Mouse (Mus musculus) left cerebral cortex, postnatal 14 days (tissue): ENCODE data around the gene Sspo. TPM values are rescaled to one million over a fixed set of nuclear protein-coding genes. Genes with fewer than 3 reads are reported as not detected.
"Not testable (repeated sequence)": the region's sequence is repeated elsewhere in the genome, so short reads cannot be mapped to it uniquely, and the experiment has no call there.

Experiments
- DNase-seq, 2 experiments: peaks; one replicate each; pipeline ENCODE4 v3.0.0; 2021 to 2022; ENCODE audit warnings: low spot score in 2 of 2, mixed read lengths in 1 of 2
- intact Hi-C: fragments of 180-260 bp; cut with DNase I; formaldehyde crosslinking; loops from one replicate; pipeline ENCODE4 v1.15.1; 2025
- total RNA-seq, 2 experiments: library from RNA; stranded (reverse); gene quantifications; 2 replicates each; pipeline ENCODE4 v1.2.3; 2021

The Sspo gene
- total RNA-seq, 2 experiments from 2014 or later, result 0.59 to 0.64 TPM

- intact Hi-C loops, result no loop called here
- no peak for DNase-seq
Observed at GRCm38 (mm10) chr6:48467490-48467889, 19.5 kb downstream of the Sspo start.

DNA sequence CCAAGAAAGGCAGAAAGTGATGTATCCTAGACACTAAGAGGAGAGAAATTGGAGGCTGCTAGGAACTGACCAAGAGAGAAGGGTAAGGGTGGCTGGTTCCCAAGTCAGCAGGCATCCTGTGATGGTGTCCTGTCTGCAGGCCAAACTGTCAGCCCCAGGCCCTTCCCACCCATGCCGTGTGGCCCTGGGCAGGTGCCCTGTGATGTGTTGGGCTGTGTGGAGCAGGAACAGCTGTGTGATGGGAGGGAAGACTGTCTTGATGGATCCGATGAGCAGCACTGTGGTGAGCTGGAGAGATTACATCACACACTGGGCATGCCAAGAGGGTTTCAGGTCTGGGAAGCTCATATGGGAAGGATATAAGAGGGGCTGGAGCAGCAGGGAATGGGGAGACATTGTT lies 22.7 kb downstream of the Sspo start:
- intact Hi-C loops, result no loop called here
- DNase-seq, result no peak

DNA sequence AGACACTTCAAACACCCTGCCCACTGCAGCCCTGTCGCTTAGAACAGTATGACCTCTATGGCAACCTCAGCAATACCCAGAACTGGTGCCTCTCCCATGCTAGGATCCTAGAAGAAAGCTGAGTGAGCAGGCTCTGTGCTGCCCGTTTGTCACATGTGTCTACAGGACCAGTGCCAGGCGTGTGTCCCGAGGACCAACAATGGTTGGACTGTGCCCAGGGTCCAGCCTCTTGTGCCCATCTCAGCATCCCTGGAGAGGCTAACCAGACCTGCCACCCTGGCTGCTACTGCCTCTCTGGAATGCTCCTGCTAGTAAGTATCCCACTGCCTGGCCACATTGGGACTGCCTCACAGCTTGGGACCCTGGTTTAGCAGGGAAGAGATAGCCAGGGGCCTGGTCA lies 30.4 kb downstream of the Sspo start:
- DNase-seq, result no peak
- intact Hi-C loops, result no loop called here

DNA sequence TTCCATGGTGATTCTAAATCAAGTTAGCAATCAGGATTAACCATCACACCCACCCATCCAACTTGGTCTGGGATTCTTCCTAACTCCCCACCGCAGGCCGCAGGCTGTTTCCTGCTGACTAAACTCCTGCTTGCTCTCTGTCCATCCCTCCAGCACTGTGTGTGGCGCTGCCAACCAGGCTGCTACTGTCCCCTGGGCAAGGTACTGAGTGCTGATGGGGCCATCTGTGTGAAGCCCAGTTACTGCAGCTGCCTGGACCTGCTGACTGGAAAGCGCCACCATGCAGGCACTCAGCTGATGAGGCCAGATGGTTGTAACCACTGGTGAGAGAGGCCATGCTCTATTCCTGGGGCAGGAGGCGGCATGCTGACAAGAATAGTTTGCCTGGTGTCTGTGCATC lies 34.5 kb downstream of the Sspo start:
- DNase-seq, result no peak
- intact Hi-C loops, result no loop called here

GRCm38 (mm10) chr6:48487747-48488725 lies 40.0 kb downstream of the Sspo start:
- intact Hi-C loops, result no loop called here
- no peak for DNase-seq

GRCm38 (mm10) chr6:48489741-48490140 lies 41.7 kb downstream of the Sspo start:
- DNase-seq, result no peak
- intact Hi-C loops, result no loop called here

- intact Hi-C loops, result no loop called here
- no peak for DNase-seq
Observed at GRCm38 (mm10) chr6:48491361-48491760, 43.3 kb downstream of the Sspo start.

- no peak for DNase-seq
- intact Hi-C loops, result no loop called here
Observed at GRCm38 (mm10) chr6:48493136-48493730, 45.2 kb downstream of the Sspo start.

- intact Hi-C loops, result no loop called here
- no peak for DNase-seq
Observed at GRCm38 (mm10) chr6:48497521-48497920, 49.5 kb downstream of the Sspo start.

GRCm38 (mm10) chr6:48503847-48504240 lies 55.8 kb downstream of the Sspo start:
- intact Hi-C loops, result loop anchor here (5.0 kb wide), 1 partner anchor 107 kb away; the partner anchor contains the start of gene Krba1

GRCm38 (mm10) chr6:48504241-48504854 lies 56.3 kb downstream of the Sspo start:
- intact Hi-C loops, result loop anchor here (5.0 kb wide), 1 partner anchor 107 kb away; the partner anchor contains the start of gene Krba1
- peak; percentile 78 to 85 for DNase-seq

More at GRCm38 (mm10) chr6:48503847-48504240, 55.8 kb downstream of the Sspo start:
- no peak for DNase-seq

- intact Hi-C loops, result no loop called here
- DNase-seq, result no peak
Observed at GRCm38 (mm10) chr6:48508087-48508486, 60.1 kb downstream of the Sspo start.

DNA sequence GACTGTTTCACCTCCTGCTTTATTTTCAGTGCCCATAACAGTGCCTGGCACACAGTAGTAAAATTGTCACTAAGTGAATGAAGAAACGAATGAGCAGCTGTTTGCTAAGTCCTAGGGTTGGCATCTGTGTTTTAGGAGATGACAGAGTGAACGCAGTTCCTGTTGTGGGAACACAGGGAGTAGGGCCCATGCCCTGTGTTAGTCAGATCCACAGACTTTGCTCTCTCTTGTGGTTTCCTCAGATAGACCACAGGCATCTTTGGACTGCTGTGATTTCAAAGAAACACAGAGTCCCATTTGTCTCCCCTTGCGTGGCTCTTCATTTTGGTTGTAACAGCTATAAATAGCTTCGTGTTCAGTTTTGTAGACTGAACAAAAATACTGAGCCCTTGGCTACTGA lies 62.4 kb downstream of the Sspo start:
- DNase-seq, result no peak
- intact Hi-C loops, result no loop called here

DNA sequence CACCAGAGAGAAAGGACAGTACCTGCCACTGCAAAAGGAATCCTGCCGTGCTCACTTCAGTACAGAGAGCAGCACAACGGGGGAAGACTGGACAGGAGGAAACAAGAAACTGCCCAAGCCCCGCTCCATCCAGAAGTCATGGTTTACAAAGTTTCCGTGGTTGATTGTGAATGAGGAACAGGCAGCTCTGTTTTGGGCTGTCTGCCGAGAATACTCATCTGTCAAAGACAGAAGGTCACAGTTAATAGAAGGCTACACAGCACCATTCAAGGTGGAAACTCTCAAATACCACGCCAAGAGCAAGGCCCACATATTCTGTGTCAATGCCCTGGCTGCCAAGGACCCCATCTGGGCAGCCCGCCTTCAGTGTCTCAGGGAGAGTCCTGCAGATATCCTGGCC lies 63.8 kb downstream of the Sspo start:
- no peak for DNase-seq
- intact Hi-C loops, result no loop called here

- intact Hi-C loops, result not testable (repeated sequence)
Observed at GRCm38 (mm10) chr6:48524882-48525281, 76.9 kb downstream of the Sspo start.

DNA sequence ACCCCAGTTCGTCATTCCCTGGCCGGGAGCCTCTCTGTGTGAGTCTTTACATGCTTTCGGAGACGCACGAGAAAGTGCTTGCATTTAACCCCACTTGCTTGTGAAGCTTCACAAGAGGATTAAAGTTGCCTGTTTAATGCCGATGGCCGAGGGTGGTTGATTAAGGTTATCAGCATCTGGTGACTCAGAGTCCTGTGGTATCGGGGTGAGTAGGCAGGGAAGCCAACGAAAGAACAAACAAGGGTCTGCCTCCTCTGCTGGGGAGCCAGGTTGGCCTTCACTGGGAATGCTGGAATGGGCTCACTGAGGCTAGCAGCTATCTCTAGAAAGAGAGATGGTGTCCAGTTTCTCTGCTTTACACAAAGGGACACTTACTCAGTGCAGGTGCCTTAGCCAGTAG lies 79.9 kb downstream of the Sspo start:
- intact Hi-C loops, result no loop called here
- DNase-seq, result no peak

More at GRCm38 (mm10) chr6:48524882-48525281, 76.9 kb downstream of the Sspo start:
- not testable (repeated sequence) for DNase-seq

DNA sequence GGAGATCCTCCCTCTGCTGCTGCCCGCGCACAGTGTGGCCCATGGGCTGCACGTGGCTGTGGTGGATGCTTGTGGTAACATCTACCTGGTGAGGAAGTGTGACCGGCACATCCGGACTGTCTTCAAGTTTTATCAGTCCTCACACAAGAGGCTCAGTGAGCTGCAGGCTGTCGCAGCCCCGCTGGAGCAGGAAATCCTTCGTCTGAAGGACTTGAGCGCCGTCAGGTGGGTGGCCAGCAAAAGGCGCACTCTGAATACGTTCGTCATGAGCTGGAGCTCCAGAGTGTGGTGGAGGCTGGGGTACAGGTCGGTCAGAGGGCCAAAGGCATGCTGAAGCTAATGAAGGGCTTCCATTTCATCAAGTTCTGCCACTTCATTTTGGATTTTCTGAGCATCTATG lies 81.2 kb downstream of the Sspo start:
- DNase-seq, result no peak
- intact Hi-C loops, result no loop called here

DNA sequence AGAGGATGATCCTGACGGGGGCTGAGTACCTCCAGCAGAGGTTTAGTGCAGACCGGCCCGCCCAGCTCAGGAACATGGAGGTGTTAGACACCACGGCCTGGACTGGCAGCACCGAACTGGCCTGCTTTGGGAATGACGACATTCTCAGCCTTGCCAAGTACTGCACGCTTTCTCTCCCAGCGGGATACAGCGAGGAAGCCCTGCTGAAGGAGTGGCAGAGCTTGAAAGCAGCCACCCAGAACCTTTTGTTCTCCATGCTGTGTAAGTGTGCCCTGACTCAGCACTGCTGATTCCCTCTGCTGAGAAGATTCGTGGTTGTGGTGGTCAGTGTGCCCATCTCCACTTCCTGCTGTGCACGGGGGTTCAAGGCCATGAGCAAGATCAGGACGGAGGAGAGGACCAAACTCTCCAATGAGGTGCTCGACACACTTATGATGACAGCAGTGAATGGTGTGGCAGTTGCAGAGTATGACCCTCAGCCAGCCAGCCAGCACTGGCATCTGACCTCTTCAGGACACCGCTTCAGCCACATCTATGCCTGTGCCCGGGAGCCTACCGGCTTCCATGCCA lies 81.9 kb downstream of the Sspo start:
- intact Hi-C loops, result no loop called here
- DNase-seq, result no peak

- intact Hi-C loops, result no loop called here
- DNase-seq, result no peak
Observed at GRCm38 (mm10) chr6:48530862-48531261, 82.8 kb downstream of the Sspo start.

GRCm38 (mm10) chr6:48533475-48533874 lies 85.4 kb downstream of the Sspo start:
- DNase-seq, result no peak
- intact Hi-C loops, result no loop called here
